Mouse (Mus musculus) heart, adult 2 months (tissue): ENCODE measurements at regions not wholly inside any gene's neighbourhood (a gene's known extent, or its start where the extent isn't known, plus 50 kb on each side); places are given as distances from the start of the nearest gene placed in this dataset.

Experiments used
- CTCF ChIP-seq: fragments of 200-600 bp; IDR thresholded peaks from 2 replicates; pipeline ENCODE4 v1.8.1; 2022; ENCODE audit warnings: antibody characterized with exemption, mild to moderate bottlenecking, moderate library complexity
- EP300 ChIP-seq: fragments of 200-500 bp; IDR thresholded peaks from 2 replicates; pipeline ENCODE4 v1.6.1; 2011; ENCODE audit warnings: low read depth, low read length, control low read depth; ENCODE audit not compliant: insufficient read depth
- POLR2A ChIP-seq: fragments of 200-500 bp; IDR thresholded peaks from 2 replicates; pipeline ENCODE4 v1.6.1; 2011; ENCODE audit warnings: mild to moderate bottlenecking, low read depth, low read length, control low read depth; ENCODE audit not compliant: insufficient read depth

- no peak for TF ChIP-seq CTCF
- no peak for TF ChIP-seq POLR2A
- no peak for TF ChIP-seq EP300
Measured at GRCm38 (mm10) chr19:26550299-26550698, 54.6 kb upstream of the Smarca2 start.
